Mouse (Mus musculus) thymus, postnatal 4 days (tissue): Measurements from ENCODE around the gene 1110002E22Rik.

ENCODE experiments used
- DNase-seq: peaks from one replicate; pipeline ENCODE4 v3.0.0; 2021

Gene 1110002E22Rik

GRCm38 (mm10) chr3:138065930-138066329 is 1.1 kb downstream of the 1110002E22Rik start:
- DNase-seq, result no peak

GRCm38 (mm10) chr3:138066348-138066856 is 1.6 kb downstream of the 1110002E22Rik start:
- no peak for DNase-seq

- no peak for DNase-seq
These were observed 2.4 kb downstream of the 1110002E22Rik start, which contains the start of gene Gm5105 for GRCm38 (mm10) chr3:138067288-138067687. TSS of gene Gm5105 (minus strand) at chr3:138067388.

DNA sequence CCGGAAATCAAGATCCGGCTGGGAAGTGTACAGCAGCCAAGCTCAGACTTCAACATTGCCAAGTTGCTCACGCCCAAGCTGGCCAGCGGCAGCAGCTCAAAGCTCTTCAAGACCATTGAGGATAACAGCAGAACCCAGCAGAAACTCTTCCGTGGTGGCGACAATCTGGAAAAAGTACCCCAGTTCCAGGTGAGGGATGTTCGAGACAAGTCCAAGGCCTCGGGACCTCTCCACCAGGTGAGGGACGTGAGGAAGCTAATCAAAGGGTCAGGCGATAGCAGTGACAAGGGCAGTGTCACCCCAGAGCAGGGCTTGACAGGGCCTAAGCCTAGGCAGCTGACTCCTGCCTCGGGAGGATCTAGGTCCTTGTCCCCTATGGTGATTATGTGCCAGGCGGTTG is 3.3 kb downstream of the 1110002E22Rik start:
- DNase-seq, result no peak

DNA sequence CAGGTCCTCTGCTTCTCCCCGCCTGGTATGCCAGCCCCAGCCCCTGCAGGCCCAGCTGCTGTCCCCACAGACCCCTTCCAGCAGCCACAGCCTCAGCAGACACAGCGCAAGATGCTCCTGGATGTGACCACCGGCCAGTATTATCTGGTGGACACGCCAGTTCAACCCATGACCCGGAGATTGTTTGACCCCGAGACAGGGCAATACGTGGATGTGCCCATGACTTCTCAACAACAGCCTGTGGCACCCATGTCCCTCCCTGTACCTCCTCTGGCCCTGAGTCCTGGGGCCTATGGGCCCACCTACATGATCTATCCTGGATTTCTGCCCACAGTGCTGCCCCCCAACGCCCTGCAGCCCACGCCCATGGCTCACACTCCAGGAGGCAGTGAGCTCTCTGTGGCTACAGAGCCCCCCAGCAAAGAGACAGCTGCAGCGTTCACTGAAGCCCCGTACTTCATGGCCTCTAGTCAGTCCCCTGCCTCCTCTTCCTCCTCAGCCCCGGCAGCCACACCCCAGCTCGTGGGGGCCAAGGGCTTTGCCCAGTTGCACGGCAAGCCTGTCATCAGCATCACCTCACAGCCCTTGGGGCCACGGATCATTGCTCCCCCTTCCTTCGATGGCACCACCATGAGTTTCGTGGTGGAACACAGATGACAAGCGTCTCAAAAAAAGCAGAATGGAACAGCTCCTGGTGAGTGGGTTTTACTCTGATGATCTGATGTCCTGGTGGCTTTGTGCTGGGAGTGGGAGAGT is 5.1 kb downstream of the 1110002E22Rik start:
- no peak for DNase-seq

DNA sequence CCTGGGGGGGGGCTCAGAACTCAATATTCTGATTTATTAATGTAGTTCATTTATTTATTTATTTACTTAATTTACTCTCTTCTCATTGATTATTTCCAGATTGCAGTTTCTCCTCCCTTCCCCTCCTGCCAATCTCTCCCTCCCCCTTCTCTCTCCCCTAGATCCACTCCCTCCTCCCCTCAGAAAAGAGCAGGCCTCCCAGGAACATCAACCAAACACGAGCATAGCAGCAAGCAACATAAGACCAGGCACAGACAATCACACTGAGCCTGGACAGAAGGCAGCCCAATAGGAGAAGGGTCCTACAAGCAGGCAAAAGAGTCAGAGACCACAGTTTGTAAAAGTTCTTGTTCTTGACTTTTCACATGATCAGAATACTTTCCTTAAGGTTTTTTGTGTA is 6.2 kb downstream of the 1110002E22Rik start:
- no peak for DNase-seq

GRCm38 (mm10) chr3:138071476-138072073 is 6.7 kb downstream of the 1110002E22Rik start:
- DNase-seq, result no peak

- no peak for DNase-seq
These were observed 9.4 kb downstream of the 1110002E22Rik start for GRCm38 (mm10) chr3:138074214-138074613.

- DNase-seq, result no peak
These were observed 10.4 kb downstream of the 1110002E22Rik start for GRCm38 (mm10) chr3:138075209-138075608.

DNA sequence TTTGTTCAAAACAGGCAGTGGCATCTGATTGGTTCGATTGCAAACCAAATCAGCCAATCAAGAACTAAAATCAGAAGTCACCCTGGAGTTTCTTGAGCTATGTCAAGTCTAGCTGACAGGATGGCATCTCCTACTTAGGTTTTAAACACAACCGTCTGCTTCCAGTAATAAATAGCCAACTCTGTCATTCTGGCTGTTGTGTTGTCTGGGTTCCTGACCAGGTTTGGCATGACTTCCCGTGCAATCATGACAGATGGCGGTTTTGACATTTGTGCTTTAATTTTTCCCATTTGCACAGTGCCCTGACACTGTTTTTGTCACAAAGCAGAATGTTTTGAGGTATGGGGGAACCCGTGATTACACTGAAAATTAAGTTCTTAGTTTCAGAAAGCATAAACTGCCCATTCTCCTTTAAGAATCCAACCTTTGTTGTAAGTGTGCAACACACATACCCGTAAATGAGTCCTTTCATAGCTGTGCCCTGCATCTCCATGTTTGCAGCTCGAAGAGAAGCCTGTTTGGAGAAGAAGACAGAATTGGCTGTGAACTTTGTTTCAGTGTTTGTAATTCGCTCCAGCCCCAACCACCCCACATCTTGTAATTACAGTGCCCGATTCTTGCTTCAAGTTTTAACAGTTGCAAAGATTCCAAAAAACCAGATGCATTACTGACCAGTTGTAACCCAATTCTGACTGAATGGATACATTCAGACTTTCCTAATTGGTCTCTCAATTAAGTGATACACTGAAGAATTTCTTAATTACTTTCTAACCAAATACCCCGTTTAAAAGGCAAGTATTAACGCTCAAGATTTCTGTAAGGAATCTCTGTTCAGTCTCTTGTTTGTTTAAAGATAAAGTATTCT is 12.9 kb downstream of the 1110002E22Rik start:
- no peak for DNase-seq

GRCm38 (mm10) chr3:138078701-138079100 is 13.8 kb downstream of the 1110002E22Rik start:
- DNase-seq, result no peak

GRCm38 (mm10) chr3:138083073-138083637 is 18.3 kb downstream of the 1110002E22Rik start:
- DNase-seq, result no peak

GRCm38 (mm10) chr3:138083896-138084295 is 19.0 kb downstream of the 1110002E22Rik start:
- DNase-seq, result no peak

- DNase-seq, result no peak
These were observed 30.4 kb downstream of the 1110002E22Rik start for GRCm38 (mm10) chr3:138095301-138095700.

DNA sequence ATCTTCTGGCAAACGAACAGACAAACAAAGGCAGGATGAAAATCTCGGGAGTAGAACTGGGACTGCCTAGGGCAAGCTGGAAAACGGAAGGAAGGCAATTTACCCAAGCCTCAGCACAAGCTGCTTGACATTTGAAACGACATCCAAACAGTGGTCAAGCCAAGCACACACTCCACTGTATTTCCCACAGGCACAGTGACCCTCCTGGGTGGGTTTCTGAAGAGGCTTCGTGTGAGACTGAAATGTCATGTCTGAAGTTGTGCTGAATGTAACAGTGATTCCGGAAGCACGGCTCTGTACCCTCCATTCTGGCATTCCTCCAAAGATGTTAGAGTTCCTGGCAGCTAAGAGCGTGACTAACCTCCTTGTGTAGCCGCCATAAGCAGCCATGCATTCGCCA is 30.9 kb downstream of the 1110002E22Rik start:
- no peak for DNase-seq

DNA sequence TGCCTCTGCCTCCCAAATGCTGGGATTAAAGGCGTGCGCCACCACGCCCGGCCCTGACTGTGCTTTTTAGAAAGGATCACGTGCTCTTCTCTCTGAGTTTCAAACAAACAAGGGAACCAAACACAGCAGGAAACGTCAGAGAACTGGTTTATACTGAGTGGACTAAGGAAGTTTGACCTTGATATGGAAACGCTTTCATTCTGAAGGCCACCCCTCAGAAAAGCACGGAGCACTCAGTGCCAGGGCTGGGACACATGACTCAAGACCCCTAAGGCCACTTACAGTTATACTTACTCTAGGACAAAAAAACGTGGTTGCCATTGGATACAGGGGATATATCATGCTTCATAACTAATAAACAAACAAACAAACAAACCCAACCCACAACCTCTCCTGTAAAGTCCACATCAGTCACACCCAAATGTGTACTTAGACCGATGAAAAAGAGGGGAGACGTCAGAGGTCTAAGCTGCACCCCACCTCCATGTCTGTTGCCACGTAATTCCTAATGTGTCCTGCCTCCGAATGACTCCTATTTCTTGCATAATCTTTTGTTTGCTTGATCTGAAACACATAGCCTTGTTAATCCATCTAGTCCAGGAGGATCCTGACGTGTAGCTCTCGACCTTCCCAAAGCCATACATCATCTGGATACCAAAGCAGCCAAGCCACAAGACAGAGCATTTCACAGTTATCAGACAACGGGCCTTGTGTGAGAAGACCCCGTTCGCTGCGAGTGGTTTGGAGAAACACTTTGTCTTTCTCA is 31.6 kb downstream of the 1110002E22Rik start:
- DNase-seq, result no peak

GRCm38 (mm10) chr3:138097718-138098117 is 32.9 kb downstream of the 1110002E22Rik start:
- no peak for DNase-seq

DNA sequence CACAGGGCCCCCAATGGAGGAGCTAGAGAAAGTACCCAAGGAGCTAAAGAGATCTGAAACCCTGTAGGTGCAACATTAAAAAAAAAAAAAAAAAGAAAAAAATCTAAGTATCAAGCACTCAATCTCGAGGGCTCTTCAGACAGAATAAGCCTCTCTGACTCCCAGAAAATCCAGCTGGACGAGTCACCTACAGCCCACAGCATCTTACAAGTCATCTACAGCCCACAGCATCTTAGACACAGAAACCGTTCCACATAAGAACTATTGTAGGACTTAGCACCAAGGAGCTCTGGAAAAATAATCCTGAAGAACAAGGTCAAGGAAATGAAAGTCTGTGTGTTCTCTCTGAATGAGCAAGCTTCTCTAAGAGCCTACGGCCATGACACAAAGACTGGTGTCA is 37.1 kb downstream of the 1110002E22Rik start:
- DNase-seq, result no peak

GRCm38 (mm10) chr3:138103690-138104089 is 38.8 kb downstream of the 1110002E22Rik start:
- DNase-seq, result no peak

DNA sequence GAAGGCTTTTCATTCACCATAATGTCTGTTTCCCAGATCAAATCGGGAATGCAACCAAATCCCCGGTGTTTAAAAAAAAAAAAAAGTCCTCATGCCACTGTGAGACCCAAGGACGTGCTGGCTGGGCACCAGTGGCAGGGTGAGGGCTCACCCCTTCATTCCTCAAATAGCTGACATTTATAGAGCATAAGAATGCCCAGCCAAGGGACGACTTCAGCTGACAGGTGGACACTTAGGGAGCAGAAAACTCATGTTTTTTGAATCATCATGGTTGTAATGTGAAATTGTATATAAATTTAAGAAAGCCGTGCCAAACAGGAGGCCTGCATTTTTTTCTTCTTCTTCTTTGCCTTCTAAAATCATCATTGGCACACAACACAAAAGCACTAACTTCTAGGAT is 40.2 kb downstream of the 1110002E22Rik start:
- no peak for DNase-seq

DNA sequence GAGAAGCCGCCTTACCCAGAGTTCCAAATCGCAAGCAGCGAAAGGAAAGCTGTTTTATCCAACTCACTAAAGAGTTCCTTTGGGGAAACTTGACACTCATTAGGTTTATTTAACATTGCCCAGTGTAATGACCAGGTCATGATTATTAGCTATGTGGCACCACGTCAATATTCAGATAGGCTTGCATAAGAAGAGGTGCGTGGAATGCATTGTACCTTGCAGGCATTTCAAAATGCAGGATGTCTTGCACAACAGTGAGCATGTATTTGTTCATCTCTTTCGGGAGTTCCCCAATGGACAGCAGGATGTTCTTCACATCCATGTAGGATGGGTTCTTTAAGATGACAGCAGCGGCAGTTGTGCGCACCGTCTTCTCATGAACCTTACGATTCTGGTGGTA is 42.0 kb downstream of the 1110002E22Rik start:
- no peak for DNase-seq
